Mouse (Mus musculus) megakaryocyte, embryonic 14.5 days (primary cell): Measurements from ENCODE around the gene Dusp27.

Experiments used
- FLI1 ChIP-seq: IDR thresholded peaks from 2 replicates; pipeline ENCODE4 v1.6.1; 2012; ENCODE audit warnings: low read length, inconsistent platforms, mixed read lengths
- GATA1 ChIP-seq: IDR thresholded peaks from 3 replicates; pipeline ENCODE4 v1.6.1; 2012; ENCODE audit warnings: mixed read lengths, low read length, inconsistent platforms, borderline replicate concordance

GRCm38 (mm10) chr1:166053285-166053955, 74.3 kb downstream of the Dusp27 start:
- no peak for TF ChIP-seq FLI1
- no peak for TF ChIP-seq GATA1
